Mouse (Mus musculus) heart, embryonic 11.5 days (tissue): Measurements from ENCODE around the gene Kcnmb1. TPM values are rescaled to one million over a fixed set of nuclear protein-coding genes. Genes with fewer than 3 reads are reported as not detected.

ENCODE experiments used
- ATAC-seq: fragments of 200-750 bp; cut with Nextera tagmentation; replicated peaks from 2 replicates; pipeline ENCODE4 v1.8.0; 2017; ENCODE audit warnings: moderate library complexity; ENCODE audit not compliant: insufficient number of reproducible peaks, low FRiP score, low TSS enrichment
- H3K27ac ChIP-seq: fragments of 300-500 bp; sonication (generic); 2 replicates; pipeline ENCODE4 v1.5.1; 2014; ENCODE audit warnings: mild to moderate bottlenecking, low read depth, low read length
- H3K27me3 ChIP-seq: fragments of 300-500 bp; sonication (generic); 2 replicates; pipeline ENCODE4 v1.6.1; 2014; ENCODE audit warnings: mild to moderate bottlenecking, low read length, mixed read lengths; ENCODE audit not compliant: control insufficient read depth, insufficient read depth
- H3K36me3 ChIP-seq: fragments of 300-500 bp; sonication (generic); 2 replicates; pipeline ENCODE4 v1.6.1; 2014; ENCODE audit warnings: mild to moderate bottlenecking, low read length, moderate library complexity, mixed read lengths; ENCODE audit not compliant: control insufficient read depth, insufficient read depth
- H3K4me1 ChIP-seq: fragments of 300-500 bp; sonication (generic); 2 replicates; pipeline ENCODE4 v1.6.1; 2014; ENCODE audit warnings: low read length; ENCODE audit not compliant: control insufficient read depth, insufficient read depth
- H3K4me2 ChIP-seq: fragments of 300-500 bp; sonication (generic); 2 replicates; pipeline ENCODE4 v1.6.1; 2014; ENCODE audit warnings: mild to moderate bottlenecking, moderate library complexity
- H3K4me3 ChIP-seq: fragments of 300-500 bp; sonication (generic); 2 replicates; pipeline ENCODE4 v1.5.1; 2014; ENCODE audit warnings: low read depth, low read length
- H3K9ac ChIP-seq: fragments of 300-500 bp; sonication (generic); 2 replicates; pipeline ENCODE4 v1.6.1; 2014; ENCODE audit warnings: mild to moderate bottlenecking, low read depth, low read length, moderate library complexity
- H3K9me3 ChIP-seq: fragments of 300-500 bp; sonication (generic); replicated peaks from 2 replicates; pipeline ENCODE4 v1.6.1; 2016; ENCODE audit warnings: low read length; ENCODE audit not compliant: control insufficient read depth
- whole genome bisulfite sequencing: fragments of 180-500 bp; shearing (Covaris S2); extraction: QIAGEN DNeasy Blood & Tissue Kit; methylation state at CpG from one replicate; pipeline ENCODE4 v1.1.7; 2014; ENCODE audit not compliant: insufficient replicate concordance; 5-methylcytosine and 5-hydroxymethylcytosine counted together
- polyA plus RNA-seq: library from polyadenylated mRNA; unstranded; fragments of >200 nt; fragmentation: Nextera tagmentation; extraction: Ambion mirVana; gene quantifications from 2 replicates; pipeline ENCODE4 v1.2.1, GENCODE M21; 2014

Kcnmb1 gene
- polyA plus RNA-seq, 1 experiment from 2014 or later = 6.8 TPM

DNA sequence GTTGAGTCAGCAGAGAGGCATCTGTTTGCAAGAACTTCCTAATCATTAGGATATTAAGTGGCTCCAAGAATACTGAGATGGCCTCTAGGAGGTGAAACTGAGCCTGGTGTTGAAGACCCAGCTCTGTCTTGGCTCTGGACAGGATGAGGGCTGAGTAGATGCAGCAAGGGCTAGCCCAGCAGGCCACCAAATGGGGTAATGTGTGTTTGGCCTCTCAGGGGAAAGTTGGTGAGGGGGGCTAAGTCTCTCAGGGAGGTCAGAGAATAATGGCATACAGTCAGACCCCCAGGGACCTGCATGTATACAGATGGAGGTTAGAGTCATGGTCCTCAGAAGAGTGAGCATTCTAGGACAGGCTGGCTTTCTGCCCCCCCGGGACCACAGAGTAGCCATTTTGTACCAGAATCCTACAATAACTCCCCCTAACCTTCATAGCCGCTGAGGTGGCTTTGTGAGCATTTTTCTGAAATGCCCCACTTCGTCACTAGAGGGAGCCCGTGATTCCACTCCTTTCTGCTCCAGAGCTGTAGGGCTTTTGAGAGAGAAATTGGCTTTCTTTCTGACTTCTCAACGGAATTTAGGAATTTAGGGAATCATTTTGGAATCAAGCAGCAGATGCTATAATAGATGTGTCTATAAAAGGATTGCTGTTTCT, 39.3 kb downstream of the Kcnmb1 start:
- H3K36me3 ChIP-seq = no peaks in the 10 kb centered on the region
- H3K4me2 ChIP-seq = no peak overlapping the region
- 8% methylated on average over 5 of the region's 5 CpGs for WGBS
- no peaks in the 10 kb centered on the region for H3K4me1 ChIP-seq
- no peaks in the 10 kb centered on the region for H3K9me3 ChIP-seq
- H3K27me3 ChIP-seq = no peaks in the 10 kb centered on the region
- no peak for ATAC-seq
- no peak overlapping the region for H3K4me3 ChIP-seq
- H3K9ac ChIP-seq = no peak overlapping the region
- H3K27ac ChIP-seq = no peak overlapping the region

- Histone ChIP-seq H3K4me1 (no peaks in the 10 kb centered on the region), H3K27me3 (no peaks in the 10 kb centered on the region), H3K4me2 (no peak overlapping the region), H3K9me3 (no peaks in the 10 kb centered on the region), H3K9ac (no peak overlapping the region), H3K4me3 (no peak overlapping the region), H3K27ac (no peak overlapping the region), H3K36me3 (no peaks in the 10 kb centered on the region)
- 67% methylated on average over 5 of the region's 5 CpGs for WGBS
- ATAC-seq = no peak
These were observed 39.8 kb downstream of the Kcnmb1 start for GRCm38 (mm10) chr11:34002593-34002965.

GRCm38 (mm10) chr11:34007616-34008015, 44.8 kb downstream of the Kcnmb1 start:
- Histone ChIP-seq H3K4me3 (no peak overlapping the region), H3K36me3 (no peaks in the 10 kb centered on the region), H3K9me3 (no peaks in the 10 kb centered on the region), H3K9ac (no peak overlapping the region), H3K4me1 (0 out of 2 replicates have a peak, but pooled peaks cover 2% of the 10 kb centered on the region), H3K27ac (no peak overlapping the region), H3K27me3 (no peaks in the 10 kb centered on the region), H3K4me2 (no peak overlapping the region)
- no peak for ATAC-seq
- 54% methylated on average over 2 of the region's 2 CpGs for WGBS

DNA sequence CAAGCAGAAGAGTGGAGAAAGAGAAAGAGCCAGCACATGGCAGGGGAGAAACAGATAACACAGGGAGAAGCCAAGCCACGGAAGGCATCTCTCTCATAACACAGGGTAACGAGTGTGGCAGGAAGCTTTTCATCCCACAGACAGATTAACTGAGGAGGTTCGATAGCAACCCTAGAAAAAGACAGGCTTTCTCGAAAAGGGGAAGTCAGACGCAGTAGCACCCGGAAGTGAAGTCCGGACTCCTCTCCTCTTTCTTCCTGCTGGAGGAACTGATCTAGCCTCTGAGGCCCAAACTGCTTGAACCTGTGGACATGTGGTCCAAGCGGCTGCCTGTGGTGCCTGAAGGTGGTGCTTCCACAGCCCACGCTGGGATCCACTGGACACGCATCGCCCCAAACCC, 45.4 kb downstream of the Kcnmb1 start:
- ATAC-seq = no peak
- 69% methylated on average over 11 of the region's 11 CpGs for WGBS
- Histone ChIP-seq H3K4me3 (no peak overlapping the region), H3K9me3 (no peaks in the 10 kb centered on the region), H3K9ac (no peak overlapping the region), H3K27me3 (no peaks in the 10 kb centered on the region), H3K4me2 (no peak overlapping the region), H3K4me1 (0 out of 2 replicates have a peak, but pooled peaks cover 2% of the 10 kb centered on the region), H3K36me3 (no peaks in the 10 kb centered on the region), H3K27ac (no peak overlapping the region)

GRCm38 (mm10) chr11:34008702-34009101, 45.9 kb downstream of the Kcnmb1 start:
- ATAC-seq = no peak
- Histone ChIP-seq H3K9me3 (no peaks in the 10 kb centered on the region), H3K36me3 (no peaks in the 10 kb centered on the region), H3K4me2 (no peak overlapping the region), H3K27ac (no peak overlapping the region), H3K27me3 (no peaks in the 10 kb centered on the region), H3K4me3 (no peak overlapping the region), H3K4me1 (0 out of 2 replicates have a peak, but pooled peaks cover 2% of the 10 kb centered on the region), H3K9ac (no peak overlapping the region)
- WGBS = 40% methylated on average over 9 of the region's 9 CpGs

GRCm38 (mm10) chr11:34009316-34010087, 46.7 kb downstream of the Kcnmb1 start:
- Histone ChIP-seq H3K36me3 (no peaks in the 10 kb centered on the region), H3K4me3 (no peak overlapping the region), H3K27ac (no peak overlapping the region), H3K4me2 (no peak overlapping the region), H3K27me3 (no peaks in the 10 kb centered on the region), H3K9me3 (no peaks in the 10 kb centered on the region), H3K4me1 (0 out of 2 replicates have a peak, but pooled peaks cover 2% of the 10 kb centered on the region), H3K9ac (no peak overlapping the region)
- ATAC-seq = no peak
- WGBS = 77% methylated on average over 12 of the region's 12 CpGs

GRCm38 (mm10) chr11:34010133-34010858, 47.5 kb downstream of the Kcnmb1 start:
- Histone ChIP-seq H3K4me1 (0 out of 2 replicates have a peak, but pooled peaks cover 2% of the 10 kb centered on the region), H3K9ac (no peak overlapping the region), H3K27me3 (no peaks in the 10 kb centered on the region), H3K9me3 (no peaks in the 10 kb centered on the region), H3K4me3 (no peak overlapping the region), H3K36me3 (no peaks in the 10 kb centered on the region), H3K4me2 (no peak overlapping the region), H3K27ac (no peak overlapping the region)
- ATAC-seq = no peak; the same call in 1 of the 2 replicates
- 60% methylated on average over 7 of the region's 7 CpGs for WGBS

GRCm38 (mm10) chr11:34010859-34011172, 48.0 kb downstream of the Kcnmb1 start:
- Histone ChIP-seq H3K4me2 (no peak overlapping the region), H3K4me3 (no peak overlapping the region), H3K9ac (no peak overlapping the region), H3K36me3 (no peaks in the 10 kb centered on the region), H3K4me1 (0 out of 2 replicates have a peak, but pooled peaks cover 2% of the 10 kb centered on the region), H3K9me3 (no peaks in the 10 kb centered on the region), H3K27ac (no peak overlapping the region), H3K27me3 (no peaks in the 10 kb centered on the region)
- no peak for ATAC-seq
- WGBS = 41% methylated on average over 4 of the region's 4 CpGs
